Mouse (Mus musculus): ENCODE data around the gene Cldn3.

- TF ChIP-seq CTCF (IDR thresholded peaks at IDR 0.05; ENCODE audit: low read depth) (no peak), EP300 (IDR thresholded peaks at IDR 0.05; ENCODE audit: low read depth) (no peak)
Observed at GRCm38 (mm10) chr5:134989741-134990140, 3.7 kb downstream of the Cldn3 start.
